Mouse (Mus musculus): Measurements from ENCODE around the gene Serpinc1. TPM values are rescaled to one million over a fixed set of nuclear protein-coding genes. Genes with fewer than 3 reads are reported as not detected.

The Serpinc1 gene
- polyA plus RNA-seq, 1 experiment from 2014 or later, result 2.3 TPM

GRCm38 (mm10) chr1:161037599-161037998 is 59.2 kb downstream of the Serpinc1 start:
- WGBS, result 17% methylated on average over 3 of the region's 3 CpGs
- peak overlapping the region; percentile 58 for H3K4me3 ChIP-seq
- ATAC-seq (ENCODE audit: insufficient number of reproducible peaks, insufficient read depth, low FRiP score, low TSS enrichment, low read depth), result no peak
- H3K4me2 ChIP-seq, result peak overlapping the region; percentile 84
- no peaks in the 10 kb centered on the region for H3K27me3 ChIP-seq
- H3K9me3 ChIP-seq, result no peaks in the 10 kb centered on the region
- H3K9ac ChIP-seq, result peak overlapping the region; percentile 71
- peaks cover 13% of the 10 kb centered on the region for H3K4me1 ChIP-seq
- H3K36me3 ChIP-seq, result peaks cover 45% of the 10 kb centered on the region
- peak overlapping the region; percentile 62 for H3K27ac ChIP-seq

GRCm38 (mm10) chr1:161038004-161038403 is 59.6 kb downstream of the Serpinc1 start:
- no peaks in the 10 kb centered on the region for H3K27me3 ChIP-seq
- H3K4me2 ChIP-seq, result peak overlapping the region; percentile 84
- H3K9ac ChIP-seq, result 0 out of 2 replicates have a peak overlapping the region, but pooled peaks have one; percentile 60
- WGBS, result 27% methylated on average over 3 of the region's 3 CpGs
- H3K27ac ChIP-seq, result peak overlapping the region; percentile 62; the same call in 1 of the 2 replicates
- peaks cover 12% of the 10 kb centered on the region for H3K4me1 ChIP-seq
- no peaks in the 10 kb centered on the region for H3K9me3 ChIP-seq
- peak overlapping the region; percentile 58 for H3K4me3 ChIP-seq
- H3K36me3 ChIP-seq, result peaks cover 44% of the 10 kb centered on the region
- ATAC-seq (ENCODE audit: insufficient number of reproducible peaks, insufficient read depth, low FRiP score, low TSS enrichment, low read depth), result no peak

GRCm38 (mm10) chr1:161038968-161039721 is 60.8 kb downstream of the Serpinc1 start:
- H3K4me2 ChIP-seq, result no peak overlapping the region
- H3K4me3 ChIP-seq, result no peak overlapping the region
- peaks cover 47% of the 10 kb centered on the region for H3K36me3 ChIP-seq
- WGBS, result 11% methylated on average over 3 of the region's 3 CpGs
- no peaks in the 10 kb centered on the region for H3K27me3 ChIP-seq
- H3K9ac ChIP-seq, result no peak overlapping the region
- H3K4me1 ChIP-seq, result peaks cover 4% of the 10 kb centered on the region
- H3K9me3 ChIP-seq, result no peaks in the 10 kb centered on the region
- peak overlapping the region; percentile 39; the same call in 1 of the 2 replicates for H3K27ac ChIP-seq
- ATAC-seq (ENCODE audit: insufficient number of reproducible peaks, insufficient read depth, low FRiP score, low TSS enrichment, low read depth), result no peak

- ATAC-seq (ENCODE audit: insufficient number of reproducible peaks, insufficient read depth, low FRiP score, low TSS enrichment, low read depth), result no peak; the same call in 1 of the 2 replicates
- H3K36me3 ChIP-seq, result peaks cover 53% of the 10 kb centered on the region
- H3K4me1 ChIP-seq, result peaks cover 4% of the 10 kb centered on the region
- no peak overlapping the region for H3K4me3 ChIP-seq
- WGBS, result 10% methylated on average over 3 of the region's 3 CpGs
- peak overlapping the region; percentile 40; the same call in 1 of the 2 replicates for H3K27ac ChIP-seq
- H3K9me3 ChIP-seq, result no peaks in the 10 kb centered on the region
- H3K4me2 ChIP-seq, result no peak overlapping the region
- H3K9ac ChIP-seq, result no peak overlapping the region
- no peaks in the 10 kb centered on the region for H3K27me3 ChIP-seq
Observed at GRCm38 (mm10) chr1:161039741-161040425, 61.5 kb downstream of the Serpinc1 start.

- peaks cover 4% of the 10 kb centered on the region for H3K4me1 ChIP-seq
- H3K4me3 ChIP-seq, result no peak overlapping the region
- H3K36me3 ChIP-seq, result peaks cover 58% of the 10 kb centered on the region
- H3K9ac ChIP-seq, result no peak overlapping the region
- H3K27ac ChIP-seq, result peak overlapping the region; percentile 65; the same call in 1 of the 2 replicates
- H3K4me2 ChIP-seq, result no peak overlapping the region
- WGBS, result 64% methylated on average over 1 of the region's 1 CpGs
- no peaks in the 10 kb centered on the region for H3K27me3 ChIP-seq
- H3K9me3 ChIP-seq, result no peaks in the 10 kb centered on the region
- no peak for ATAC-seq (ENCODE audit: insufficient number of reproducible peaks, insufficient read depth, low FRiP score, low TSS enrichment, low read depth)
Observed at GRCm38 (mm10) chr1:161040426-161040770, 62.0 kb downstream of the Serpinc1 start.

- Histone ChIP-seq H3K4me2 (no peak overlapping the region), H3K4me1 (peaks cover 4% of the 10 kb centered on the region), H3K9me3 (no peaks in the 10 kb centered on the region), H3K36me3 (peaks cover 61% of the 10 kb centered on the region), H3K9ac (no peak overlapping the region), H3K4me3 (no peak overlapping the region), H3K27ac (peak overlapping the region; percentile 65; the same call in 1 of the 2 replicates), H3K27me3 (no peaks in the 10 kb centered on the region)
- no peak for ATAC-seq (ENCODE audit: insufficient number of reproducible peaks, insufficient read depth, low FRiP score, low TSS enrichment, low read depth)
Observed at GRCm38 (mm10) chr1:161040855-161041254, 62.5 kb downstream of the Serpinc1 start.

- Histone ChIP-seq H3K4me2 (no peak overlapping the region), H3K9ac (no peak overlapping the region), H3K27ac (no peak overlapping the region), H3K27me3 (no peaks in the 10 kb centered on the region), H3K4me3 (no peak overlapping the region), H3K36me3 (peaks cover 61% of the 10 kb centered on the region), H3K9me3 (no peaks in the 10 kb centered on the region), H3K4me1 (peaks cover 4% of the 10 kb centered on the region)
- no peak for ATAC-seq (ENCODE audit: insufficient number of reproducible peaks, insufficient read depth, low FRiP score, low TSS enrichment, low read depth)
- 88% methylated on average over 7 of the region's 7 CpGs for WGBS
Observed at GRCm38 (mm10) chr1:161041261-161042020, 63.1 kb downstream of the Serpinc1 start.

GRCm38 (mm10) chr1:161046972-161047371 is 68.6 kb downstream of the Serpinc1 start:
- H3K4me3 ChIP-seq, result no peak overlapping the region
- no peaks in the 10 kb centered on the region for H3K27me3 ChIP-seq
- H3K27ac ChIP-seq, result no peak overlapping the region
- H3K36me3 ChIP-seq, result peaks cover 42% of the 10 kb centered on the region
- H3K9me3 ChIP-seq, result no peaks in the 10 kb centered on the region
- no peak overlapping the region for H3K4me2 ChIP-seq
- WGBS, result 85% methylated on average over 3 of the region's 3 CpGs
- H3K9ac ChIP-seq, result no peak overlapping the region
- no peaks in the 10 kb centered on the region for H3K4me1 ChIP-seq
- no peak for ATAC-seq (ENCODE audit: insufficient number of reproducible peaks, insufficient read depth, low FRiP score, low TSS enrichment, low read depth)

Other genes starting within 250 kb of the Serpinc1 start
- 22.1 and 24.5 TPM in 2 replicates for gene Rabgap1l, start 185.4 kb upstream of the Serpinc1 start, polyA plus RNA-seq (2015; fragmentation: Nextera tagmentation; extraction: Ambion mirVana)
- 7.8 and 9.4 TPM in 2 replicates for gene Rc3h1, start 72.2 kb upstream of the Serpinc1 start, polyA plus RNA-seq (2015; fragmentation: Nextera tagmentation; extraction: Ambion mirVana)
- 8.8 and 11.7 TPM in 2 replicates for gene Zbtb37, start 56.3 kb downstream of the Serpinc1 start, polyA plus RNA-seq (2015; fragmentation: Nextera tagmentation; extraction: Ambion mirVana)
- 26.2 TPM in 2 replicates for gene Dars2, start 92.1 kb downstream of the Serpinc1 start, polyA plus RNA-seq (2015; fragmentation: Nextera tagmentation; extraction: Ambion mirVana)
- 36.1 and 36.2 TPM in 2 replicates for gene Cenpl, start 92.1 kb downstream of the Serpinc1 start, polyA plus RNA-seq (2015; fragmentation: Nextera tagmentation; extraction: Ambion mirVana)
- 18.1 and 23.1 TPM in 2 replicates for gene Klhl20, start 152.9 kb downstream of the Serpinc1 start, polyA plus RNA-seq (2015; fragmentation: Nextera tagmentation; extraction: Ambion mirVana)
- 4.6 and 5.0 TPM in 2 replicates for gene Ankrd45, start 164.1 kb downstream of the Serpinc1 start, polyA plus RNA-seq (2015; fragmentation: Nextera tagmentation; extraction: Ambion mirVana)
- 0.59 and 0.63 TPM in 2 replicates for gene Tex50, start 180.7 kb downstream of the Serpinc1 start, polyA plus RNA-seq (2015; fragmentation: Nextera tagmentation; extraction: Ambion mirVana)